Mouse (Mus musculus) bone marrow macrophage, adult 2 months (primary cell): Measurements from ENCODE around the gene Psmb10.

ENCODE experiments used
- CTCF ChIP-seq: IDR thresholded peaks from 2 replicates; pipeline ENCODE4 v1.5.1; 2012; ENCODE audit warnings: low read depth, mild to moderate bottlenecking, low read length, moderate library complexity
- POLR2A ChIP-seq: IDR thresholded peaks from 2 replicates; pipeline ENCODE4 v1.6.1; 2012; ENCODE audit warnings: mild to moderate bottlenecking, low read depth, low read length, borderline replicate concordance

DNA sequence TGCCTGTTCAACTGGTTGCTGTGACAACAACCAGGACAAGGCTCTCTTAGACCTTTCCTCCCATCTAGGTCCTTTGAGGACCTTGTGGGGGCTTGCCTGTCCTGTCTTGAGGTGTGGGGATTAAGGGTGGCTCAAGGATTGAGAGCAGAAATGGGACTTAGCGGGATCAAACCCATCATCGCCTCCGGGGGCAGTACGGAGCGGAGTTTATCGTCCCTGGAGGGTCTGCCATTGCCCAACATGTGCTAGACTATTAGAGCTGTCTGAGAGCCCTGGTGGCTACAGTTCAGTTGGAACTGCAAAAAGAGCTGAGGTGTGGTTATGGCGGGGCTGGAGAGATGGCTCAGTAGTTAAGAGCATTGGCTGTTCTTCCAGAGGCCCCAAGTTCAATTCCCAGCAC lies 37.1 kb upstream of the Psmb10 start:
- TF ChIP-seq CTCF, result 0 out of 2 replicates have a peak, but pooled peaks have one; percentile 6
- no peak for TF ChIP-seq POLR2A
